Mouse (Mus musculus) hindbrain, postnatal 0 days (tissue): Measurements from ENCODE around the gene Dab2. TPM values are rescaled to one million over a fixed set of nuclear protein-coding genes. Genes with fewer than 3 reads are reported as not detected.
A peak's percentile ranks its signal among the peaks of the same experiment; 100 is the strongest.

Experiments
- ATAC-seq: fragments of 200-750 bp; cut with Nextera tagmentation; 2 replicates; pipeline ENCODE4 v1.8.0; 2017; ENCODE audit warnings: mild to moderate bottlenecking, moderate TSS enrichment, moderate library complexity
- DNase-seq: peaks from one replicate; pipeline ENCODE4 v3.0.0-alpha.2; 2015; ENCODE audit warnings: low spot score
- H3K27ac ChIP-seq: fragments of 300-500 bp; sonication (generic); 2 replicates; pipeline ENCODE4 v1.5.1; 2014; ENCODE audit warnings: mild to moderate bottlenecking
- H3K27me3 ChIP-seq: fragments of 300-500 bp; sonication (generic); 2 replicates; pipeline ENCODE4 v1.6.1; 2014; ENCODE audit warnings: low read length, mixed read lengths; ENCODE audit not compliant: insufficient read depth
- H3K36me3 ChIP-seq: fragments of 300-500 bp; sonication (generic); 2 replicates; pipeline ENCODE4 v1.6.1; 2014; ENCODE audit warnings: low read length, mixed read lengths; ENCODE audit not compliant: insufficient read depth
- H3K4me1 ChIP-seq: fragments of 300-500 bp; sonication (generic); 2 replicates; pipeline ENCODE4 v1.6.1; 2014; ENCODE audit warnings: antibody characterized with exemption, low read length, mixed read lengths; ENCODE audit not compliant: insufficient read depth
- H3K4me2 ChIP-seq: fragments of 300-500 bp; sonication (generic); 2 replicates; pipeline ENCODE4 v1.6.1; 2014; ENCODE audit warnings: low read depth, mild to moderate bottlenecking, low read length, moderate library complexity, mixed read lengths
- H3K4me3 ChIP-seq: fragments of 300-500 bp; sonication (generic); 2 replicates; pipeline ENCODE4 v1.5.1; 2014; ENCODE audit warnings: low read length
- H3K9ac ChIP-seq: fragments of 300-500 bp; sonication (generic); replicated peaks from 2 replicates; pipeline ENCODE4 v1.6.1; 2014; ENCODE audit warnings: mild to moderate bottlenecking, low read length, moderate library complexity, mixed read lengths
- H3K9me3 ChIP-seq: fragments of 300-500 bp; sonication (generic); 2 replicates; pipeline ENCODE4 v1.6.1; 2016; ENCODE audit warnings: low read length, mixed read lengths
- CTCF ChIP-seq: IDR thresholded peaks from 2 replicates; pipeline ENCODE4 v1.5.1; 2016; ENCODE audit warnings: antibody characterized with exemption, control low read depth, low read depth
- WGBS: fragments of 180-500 bp; shearing (Covaris S2); extraction: QIAGEN DNeasy Blood & Tissue Kit; methylation state at CpG from one replicate; pipeline ENCODE4 v1.1.7; 2014; 5-methylcytosine and 5-hydroxymethylcytosine counted together
- polyA plus RNA-seq: library from polyadenylated mRNA; unstranded; fragments of >200 nt; fragmentation: Nextera tagmentation; extraction: Ambion mirVana; gene quantifications from 2 replicates; pipeline ENCODE4 v1.2.1, GENCODE M21; 2015
- total RNA-seq: library from RNA; depleted of rRNA; stranded (reverse); fragments of >200 nt; gene quantifications from 2 replicates; pipeline ENCODE4 v1.2.3, GENCODE M21; 2014

The Dab2 gene
- total and polyA plus RNA-seq, 2 experiments from 2014 or later, result 17.3 to 18.2 TPM

GRCm38 (mm10) chr15:6411334-6411733 lies 111.7 kb downstream of the Dab2 start:
- DNase-seq (no peak), ATAC-seq (no peak)
- 90% methylated on average over 6 of the region's 6 CpGs for WGBS
- Histone ChIP-seq H3K4me1 (no peaks in the 10 kb centered on the region), H3K27ac (no peak overlapping the region), H3K27me3 (no peaks in the 10 kb centered on the region), H3K36me3 (no peaks in the 10 kb centered on the region), H3K4me3 (no peak overlapping the region), H3K9ac (no peak overlapping the region), H3K4me2 (no peak overlapping the region), H3K9me3 (no peaks in the 10 kb centered on the region)
- no peak for TF ChIP-seq CTCF

GRCm38 (mm10) chr15:6415317-6415716 lies 115.7 kb downstream of the Dab2 start:
- TF ChIP-seq CTCF, result no peak
- ATAC-seq (no peak), DNase-seq (no peak)
- no peak overlapping the region for H3K27ac ChIP-seq
- 92% methylated on average over 5 of the region's 5 CpGs for WGBS
- H3K36me3 ChIP-seq, result no peaks in the 10 kb centered on the region
- no peaks in the 10 kb centered on the region for H3K27me3 ChIP-seq
- no peak overlapping the region for H3K4me3 ChIP-seq
- no peak overlapping the region for H3K9ac ChIP-seq
- H3K9me3 ChIP-seq, result no peaks in the 10 kb centered on the region
- H3K4me1 ChIP-seq, result no peaks in the 10 kb centered on the region
- H3K4me2 ChIP-seq, result no peak overlapping the region

- Histone ChIP-seq H3K36me3 (no peaks in the 10 kb centered on the region), H3K4me1 (no peaks in the 10 kb centered on the region), H3K9me3 (no peaks in the 10 kb centered on the region), H3K4me2 (no peak overlapping the region), H3K27ac (peak overlapping the region; percentile 55), H3K27me3 (no peaks in the 10 kb centered on the region), H3K4me3 (no peak overlapping the region), H3K9ac (no peak overlapping the region)
- peak; percentile 16; the same call in 1 of the 2 replicates for TF ChIP-seq CTCF
- peak; percentile 63 for ATAC-seq
- peak; percentile 58 for DNase-seq
- 25% methylated on average over 7 of the region's 7 CpGs for WGBS
Observed at GRCm38 (mm10) chr15:6431777-6432176, 132.2 kb downstream of the Dab2 start.

GRCm38 (mm10) chr15:6432411-6432810 lies 132.8 kb downstream of the Dab2 start:
- 41% methylated on average over 7 of the region's 7 CpGs for WGBS
- Histone ChIP-seq H3K4me1 (no peaks in the 10 kb centered on the region), H3K27ac (peak overlapping the region; percentile 55; the same call in 1 of the 2 replicates), H3K9ac (no peak overlapping the region), H3K4me3 (no peak overlapping the region), H3K27me3 (no peaks in the 10 kb centered on the region), H3K36me3 (no peaks in the 10 kb centered on the region), H3K4me2 (no peak overlapping the region), H3K9me3 (no peaks in the 10 kb centered on the region)
- DNase-seq, result peak; percentile 82
- TF ChIP-seq CTCF, result no peak
- ATAC-seq, result peak; percentile 93

- Histone ChIP-seq H3K4me2 (no peak overlapping the region), H3K9ac (no peak overlapping the region), H3K27me3 (no peaks in the 10 kb centered on the region), H3K4me3 (no peak overlapping the region), H3K9me3 (no peaks in the 10 kb centered on the region), H3K36me3 (no peaks in the 10 kb centered on the region), H3K4me1 (no peaks in the 10 kb centered on the region), H3K27ac (no peak overlapping the region)
- 87% methylated on average over 7 of the region's 7 CpGs for WGBS
- no peak for TF ChIP-seq CTCF
- no peak for DNase-seq
- ATAC-seq, result no peak
Observed at GRCm38 (mm10) chr15:6435281-6435680, 135.7 kb downstream of the Dab2 start.

- H3K4me2 ChIP-seq, result no peak overlapping the region
- no peak overlapping the region for H3K27ac ChIP-seq
- H3K27me3 ChIP-seq, result no peaks in the 10 kb centered on the region
- H3K9me3 ChIP-seq, result no peaks in the 10 kb centered on the region
- H3K36me3 ChIP-seq, result no peaks in the 10 kb centered on the region
- H3K9ac ChIP-seq, result no peak overlapping the region
- ATAC-seq, result no peak
- no peaks in the 10 kb centered on the region for H3K4me1 ChIP-seq
- peak; percentile 59 for TF ChIP-seq CTCF
- DNase-seq, result peak; percentile 24
- H3K4me3 ChIP-seq, result no peak overlapping the region
- 53% methylated on average over 2 of the region's 2 CpGs for WGBS
Observed at GRCm38 (mm10) chr15:6435773-6436172, 136.2 kb downstream of the Dab2 start.

- no peaks in the 10 kb centered on the region for H3K27me3 ChIP-seq
- no peak overlapping the region for H3K4me3 ChIP-seq
- H3K9me3 ChIP-seq, result no peaks in the 10 kb centered on the region
- no peak overlapping the region for H3K4me2 ChIP-seq
- H3K27ac ChIP-seq, result no peak overlapping the region
- 95% methylated on average over 3 of the region's 3 CpGs for WGBS
- no peak overlapping the region for H3K9ac ChIP-seq
- H3K36me3 ChIP-seq, result no peaks in the 10 kb centered on the region
- no peak for TF ChIP-seq CTCF
- ATAC-seq, result no peak
- no peaks in the 10 kb centered on the region for H3K4me1 ChIP-seq
- no peak for DNase-seq
Observed at GRCm38 (mm10) chr15:6438685-6439084, 139.1 kb downstream of the Dab2 start.
